Mouse (Mus musculus): Measurements from ENCODE around the gene Mien1.
A peak's percentile ranks its signal among the peaks of the same experiment; 100 is the strongest.

Mien1 gene

GRCm38 (mm10) chr11:98438331-98439158, at the start of gene Mien1:
TSS of gene Mien1 (minus strand) at chr11:98438991.
- DNase-seq = peak; percentile 97

GRCm38 (mm10) chr11:98487526-98488040, 48.8 kb upstream of the Mien1 start:
- no peak for DNase-seq

- DNase-seq = no peak
Measured at GRCm38 (mm10) chr11:98485749-98486148, 47.0 kb upstream of the Mien1 start.

- no peak for DNase-seq
Measured at GRCm38 (mm10) chr11:98482067-98482466, 43.3 kb upstream of the Mien1 start.

- DNase-seq = no peak
Measured at GRCm38 (mm10) chr11:98481231-98481630, 42.4 kb upstream of the Mien1 start.

GRCm38 (mm10) chr11:98479940-98480497, 41.2 kb upstream of the Mien1 start:
- DNase-seq = no peak

- no peak for DNase-seq
Measured at GRCm38 (mm10) chr11:98479026-98479939, 40.5 kb upstream of the Mien1 start.

- no peak for DNase-seq
Measured at GRCm38 (mm10) chr11:98477011-98477701, 38.4 kb upstream of the Mien1 start.

- no peak for DNase-seq
Measured at GRCm38 (mm10) chr11:98476434-98476807, 37.6 kb upstream of the Mien1 start.

GRCm38 (mm10) chr11:98475630-98476433, 37.0 kb upstream of the Mien1 start:
- DNase-seq = no peak

- DNase-seq = no peak
Measured at GRCm38 (mm10) chr11:98474967-98475366, 36.2 kb upstream of the Mien1 start.

GRCm38 (mm10) chr11:98473916-98474479, 35.2 kb upstream of the Mien1 start:
- DNase-seq = no peak

- no peak for DNase-seq
Measured at GRCm38 (mm10) chr11:98472696-98473095, 33.9 kb upstream of the Mien1 start.

GRCm38 (mm10) chr11:98470795-98471194, 32.0 kb upstream of the Mien1 start:
- no peak for DNase-seq

GRCm38 (mm10) chr11:98469761-98470714, 31.2 kb upstream of the Mien1 start:
- no peak for DNase-seq

- no peak for DNase-seq
Measured at GRCm38 (mm10) chr11:98464516-98464915, 25.7 kb upstream of the Mien1 start.

- DNase-seq = no peak
Measured at GRCm38 (mm10) chr11:98463911-98464310, 25.1 kb upstream of the Mien1 start.

- no peak for DNase-seq
Measured at GRCm38 (mm10) chr11:98462255-98462654, 23.5 kb upstream of the Mien1 start.

GRCm38 (mm10) chr11:98461109-98461720, 22.4 kb upstream of the Mien1 start:
- no peak for DNase-seq

- DNase-seq = no peak
Measured at GRCm38 (mm10) chr11:98459860-98460259, 21.1 kb upstream of the Mien1 start.

Data from cerebellum, adult 11 months (tissue).